Mouse (Mus musculus): ENCODE data around the gene Rpl18a.

DNA sequence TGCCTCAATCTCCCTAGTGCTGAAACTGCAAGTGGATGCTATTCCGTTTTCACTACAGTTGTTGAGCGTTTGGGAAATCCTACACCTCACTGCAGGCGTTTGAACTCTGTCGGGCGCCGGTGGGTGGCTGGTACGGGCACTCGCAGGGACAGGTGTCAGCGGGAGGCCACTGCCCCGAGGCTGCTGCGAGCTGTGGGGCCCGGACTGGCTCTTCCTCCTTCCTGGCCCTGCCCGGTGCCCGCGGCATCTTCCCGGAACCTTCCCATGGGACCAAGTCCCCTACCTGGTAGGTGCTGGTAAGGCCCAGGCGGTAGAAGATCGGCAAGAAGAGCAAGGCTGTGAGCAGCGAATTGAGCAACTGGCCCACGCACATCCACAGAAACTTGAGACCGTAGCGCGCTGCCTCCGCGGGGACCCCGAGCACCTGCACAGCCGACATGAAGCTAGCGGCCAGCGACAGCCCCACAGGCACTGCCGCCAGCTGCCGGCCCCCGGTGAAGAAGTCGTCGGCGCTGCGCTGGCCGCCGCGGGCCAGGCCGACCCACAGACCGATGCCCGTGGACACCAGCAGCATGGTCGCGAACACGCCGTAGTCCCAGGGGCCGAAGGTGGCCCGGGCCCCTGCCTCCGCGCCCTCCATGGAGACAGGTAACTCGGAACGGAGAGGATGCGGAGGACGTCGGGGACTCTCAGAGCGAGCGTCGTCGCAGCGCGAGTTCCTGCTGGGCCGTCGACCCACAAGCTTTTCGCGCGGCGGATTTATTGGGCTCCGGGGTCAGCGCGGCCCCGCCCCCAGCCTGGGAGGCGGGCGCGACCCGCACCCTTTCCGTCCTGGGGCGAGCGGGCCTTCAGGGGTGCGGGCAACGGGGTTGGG is 5.0 kb downstream of the Rpl18a start, which contains the start of gene Slc5a5:
- TF ChIP-seq POLR2A (IDR thresholded peaks at IDR 0.05; ENCODE audit: low read depth, low read length) (no peak), CTCF (IDR thresholded peaks at IDR 0.05; ENCODE audit: borderline replicate concordance, insufficient read depth, low read length) (no peak)
